Mouse (Mus musculus) E14TG2a.4 (cell line): Measurements from ENCODE around the gene Becn1.
A peak's percentile ranks its signal among the peaks of the same experiment; 100 is the strongest.

Experiments
- CTCF ChIP-seq: conservative IDR thresholded peaks from 2 replicates; pipeline ENCODE4 v1.5.1; 2014; ENCODE audit warnings: low read length
- NANOG ChIP-seq: IDR thresholded peaks from 2 replicates; pipeline ENCODE4 v1.6.1; 2014; ENCODE audit warnings: borderline replicate concordance, low read length, mixed read lengths

- TF ChIP-seq CTCF (peak; percentile 13; the same call in 1 of the 2 replicates), NANOG (no peak)
Measured at GRCm38 (mm10) chr11:101314567-101314966, 12.5 kb upstream of the Becn1 start.
